Mouse (Mus musculus): ENCODE results near the gene Traf3. TPM values are rescaled to one million over a fixed set of nuclear protein-coding genes. Genes with fewer than 3 reads are reported as not detected.
A peak's percentile ranks its signal among the peaks of the same experiment; 100 is the strongest.

Traf3 gene
- polyA plus RNA-seq, 1 experiment from 2014 or later: 11.7 TPM

GRCm38 (mm10) chr12:111283573-111283972 is 117.4 kb downstream of the Traf3 start:
- H3K4me1 ChIP-seq (ENCODE audit: insufficient read depth): peaks cover 10% of the 10 kb centered on the region; the same call in 1 of the 2 replicates
- H3K36me3 ChIP-seq (ENCODE audit: insufficient read depth): no peaks in the 10 kb centered on the region
- WGBS: 69% methylated on average over 4 of the region's 4 CpGs
- no peaks in the 10 kb centered on the region for H3K27me3 ChIP-seq (ENCODE audit: insufficient read depth, low read length)
- peaks cover 3% of the 10 kb centered on the region; the same call in 1 of the 2 replicates for H3K9me3 ChIP-seq (ENCODE audit: low read depth, low read length)
- H3K9ac ChIP-seq: no peak overlapping the region
- no peak overlapping the region for H3K4me2 ChIP-seq
- TF ChIP-seq CTCF (IDR thresholded peaks at IDR 0.05; ENCODE audit: low read depth): no peak
- ATAC-seq (ENCODE audit: insufficient read depth) (no peak), DNase-seq (no peak)
- H3K27ac ChIP-seq (ENCODE audit: low read depth): no peak overlapping the region
- H3K4me3 ChIP-seq (ENCODE audit: low read depth, low read length): no peak overlapping the region

GRCm38 (mm10) chr12:111284532-111284931 is 118.4 kb downstream of the Traf3 start:
- peaks cover 10% of the 10 kb centered on the region; the same call in 1 of the 2 replicates for H3K4me1 ChIP-seq (ENCODE audit: insufficient read depth)
- TF ChIP-seq CTCF (IDR thresholded peaks at IDR 0.05; ENCODE audit: low read depth): no peak
- DNase-seq (peak; percentile 55), ATAC-seq (ENCODE audit: insufficient read depth) (0 out of 2 replicates have a peak, but pooled peaks have one; percentile 13)
- H3K9me3 ChIP-seq (ENCODE audit: low read depth, low read length): no peaks in the 10 kb centered on the region
- H3K27me3 ChIP-seq (ENCODE audit: insufficient read depth, low read length): no peaks in the 10 kb centered on the region
- no peak overlapping the region for H3K27ac ChIP-seq (ENCODE audit: low read depth)
- H3K36me3 ChIP-seq (ENCODE audit: insufficient read depth): no peaks in the 10 kb centered on the region
- H3K4me2 ChIP-seq: peak overlapping the region; percentile 48
- peak overlapping the region; percentile 14; the same call in 1 of the 2 replicates for H3K4me3 ChIP-seq (ENCODE audit: low read depth, low read length)
- H3K9ac ChIP-seq: no peak overlapping the region
- 15% methylated on average over 10 of the region's 10 CpGs for WGBS

- Histone ChIP-seq H3K4me1 (ENCODE audit: insufficient read depth) (no peaks in the 10 kb centered on the region), H3K9me3 (ENCODE audit: low read depth, low read length) (no peaks in the 10 kb centered on the region), H3K9ac (no peak overlapping the region), H3K4me3 (ENCODE audit: low read depth, low read length) (no peak overlapping the region), H3K36me3 (ENCODE audit: insufficient read depth) (peaks cover 72% of the 10 kb centered on the region), H3K27me3 (ENCODE audit: insufficient read depth, low read length) (no peaks in the 10 kb centered on the region), H3K27ac (ENCODE audit: low read depth) (no peak overlapping the region), H3K4me2 (no peak overlapping the region)
- DNase-seq: no peak
- WGBS: 92% methylated on average over 12 of the region's 12 CpGs
- TF ChIP-seq CTCF (IDR thresholded peaks at IDR 0.05; ENCODE audit: low read depth): no peak
- ATAC-seq (ENCODE audit: insufficient read depth): no peak
Measured at GRCm38 (mm10) chr12:111293025-111293424, 126.9 kb downstream of the Traf3 start.

- ATAC-seq (ENCODE audit: insufficient read depth): no peak
- no peak for TF ChIP-seq CTCF (IDR thresholded peaks at IDR 0.05; ENCODE audit: low read depth)
- no peak overlapping the region for H3K9ac ChIP-seq
- H3K27ac ChIP-seq (ENCODE audit: low read depth): no peak overlapping the region
- H3K9me3 ChIP-seq (ENCODE audit: low read depth, low read length): no peaks in the 10 kb centered on the region
- DNase-seq: no peak
- H3K4me3 ChIP-seq (ENCODE audit: low read depth, low read length): no peak overlapping the region
- H3K36me3 ChIP-seq (ENCODE audit: insufficient read depth): peaks cover 91% of the 10 kb centered on the region
- no peaks in the 10 kb centered on the region for H3K27me3 ChIP-seq (ENCODE audit: insufficient read depth, low read length)
- H3K4me2 ChIP-seq: no peak overlapping the region
- no peaks in the 10 kb centered on the region for H3K4me1 ChIP-seq (ENCODE audit: insufficient read depth)
- 93% methylated on average over 27 of the region's 27 CpGs for WGBS
Measured at GRCm38 (mm10) chr12:111301322-111302017, 135.3 kb downstream of the Traf3 start.

- no peak for TF ChIP-seq CTCF (IDR thresholded peaks at IDR 0.05; ENCODE audit: low read depth)
- no peak overlapping the region for H3K27ac ChIP-seq (ENCODE audit: low read depth)
- no peaks in the 10 kb centered on the region for H3K9me3 ChIP-seq (ENCODE audit: low read depth, low read length)
- H3K4me3 ChIP-seq (ENCODE audit: low read depth, low read length): no peak overlapping the region
- no peak overlapping the region for H3K4me2 ChIP-seq
- ATAC-seq (ENCODE audit: insufficient read depth) (no peak), DNase-seq (no peak)
- H3K4me1 ChIP-seq (ENCODE audit: insufficient read depth): no peaks in the 10 kb centered on the region
- 93% methylated on average over 14 of the region's 14 CpGs for WGBS
- H3K36me3 ChIP-seq (ENCODE audit: insufficient read depth): peaks cover 91% of the 10 kb centered on the region
- H3K27me3 ChIP-seq (ENCODE audit: insufficient read depth, low read length): no peaks in the 10 kb centered on the region
- no peak overlapping the region for H3K9ac ChIP-seq
Measured at GRCm38 (mm10) chr12:111302018-111302345, 135.8 kb downstream of the Traf3 start.

- Histone ChIP-seq H3K27ac (ENCODE audit: low read depth) (no peak overlapping the region), H3K9ac (no peak overlapping the region), H3K9me3 (ENCODE audit: low read depth, low read length) (no peaks in the 10 kb centered on the region), H3K4me2 (no peak overlapping the region), H3K4me1 (ENCODE audit: insufficient read depth) (no peaks in the 10 kb centered on the region), H3K36me3 (ENCODE audit: insufficient read depth) (peaks cover 91% of the 10 kb centered on the region), H3K27me3 (ENCODE audit: insufficient read depth, low read length) (no peaks in the 10 kb centered on the region), H3K4me3 (ENCODE audit: low read depth, low read length) (no peak overlapping the region)
- 93% methylated on average over 8 of the region's 8 CpGs for WGBS
- DNase-seq (no peak), ATAC-seq (ENCODE audit: insufficient read depth) (no peak)
- no peak for TF ChIP-seq CTCF (IDR thresholded peaks at IDR 0.05; ENCODE audit: low read depth)
Measured at GRCm38 (mm10) chr12:111303702-111304337, 137.7 kb downstream of the Traf3 start.

- TF ChIP-seq CTCF (IDR thresholded peaks at IDR 0.05; ENCODE audit: low read depth): no peak
- H3K4me1 ChIP-seq (ENCODE audit: insufficient read depth): no peaks in the 10 kb centered on the region
- no peak overlapping the region for H3K4me2 ChIP-seq
- 76% methylated on average over 8 of the region's 8 CpGs for WGBS
- H3K9me3 ChIP-seq (ENCODE audit: low read depth, low read length): no peaks in the 10 kb centered on the region
- H3K9ac ChIP-seq: no peak overlapping the region
- H3K27ac ChIP-seq (ENCODE audit: low read depth): no peak overlapping the region
- ATAC-seq (ENCODE audit: insufficient read depth) (no peak), DNase-seq (no peak)
- H3K36me3 ChIP-seq (ENCODE audit: insufficient read depth): peaks cover 96% of the 10 kb centered on the region
- H3K27me3 ChIP-seq (ENCODE audit: insufficient read depth, low read length): no peaks in the 10 kb centered on the region
- H3K4me3 ChIP-seq (ENCODE audit: low read depth, low read length): no peak overlapping the region
Measured at GRCm38 (mm10) chr12:111306821-111307220, 140.7 kb downstream of the Traf3 start.

Data from lung, embryonic 14.5 days (tissue).